Mouse (Mus musculus) lung, postnatal 0 days (tissue): ENCODE results near the gene Klrb1.

ENCODE experiments used
- CTCF ChIP-seq: IDR thresholded peaks from 2 replicates; pipeline ENCODE4 v1.5.1; 2016; ENCODE audit warnings: antibody characterized with exemption, mild to moderate bottlenecking
- EP300 ChIP-seq: IDR thresholded peaks from 2 replicates; pipeline ENCODE4 v1.6.1; 2016; ENCODE audit warnings: antibody characterized with exemption, mild to moderate bottlenecking, control low read depth

DNA sequence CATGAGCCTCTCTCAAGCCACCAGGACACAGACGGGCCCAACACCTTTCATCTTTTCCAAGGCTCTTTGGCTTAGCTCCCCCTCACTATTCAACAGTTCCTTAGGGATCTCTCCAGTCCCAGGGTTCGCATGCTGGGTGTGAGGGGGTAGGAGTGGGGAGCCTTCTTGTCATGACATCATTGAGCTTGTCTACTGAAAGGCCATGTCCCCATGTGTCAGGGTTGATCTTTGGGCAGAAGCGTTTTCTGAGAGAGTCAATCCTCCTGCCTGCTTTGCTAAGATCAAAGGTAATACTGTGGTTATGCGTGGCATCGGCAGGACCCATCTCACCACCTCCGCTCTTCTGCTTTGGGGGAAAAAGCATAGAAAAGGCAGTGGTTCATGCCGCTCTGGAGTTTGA lies 14.6 kb upstream of the Klrb1 start:
- TF ChIP-seq CTCF (no peak), EP300 (no peak)
